Mouse (Mus musculus) ES-E14 (cell line): ENCODE data around the gene Sapcd1.

Experiments used
- HCFC1 ChIP-seq: IDR thresholded peaks from 2 replicates; pipeline ENCODE4 v1.6.1; 2012; ENCODE audit warnings: low read length, inconsistent platforms, borderline replicate concordance; ENCODE audit not compliant: insufficient read depth
- ZC3H11A ChIP-seq: IDR thresholded peaks from 2 replicates; pipeline ENCODE4 v1.6.1; 2012; ENCODE audit warnings: low read depth, mild to moderate bottlenecking, inconsistent platforms, low read length, borderline replicate concordance
- ZNF384 ChIP-seq: IDR thresholded peaks from 2 replicates; pipeline ENCODE4 v1.6.1; 2012; ENCODE audit warnings: low read depth, low read length, inconsistent platforms

DNA sequence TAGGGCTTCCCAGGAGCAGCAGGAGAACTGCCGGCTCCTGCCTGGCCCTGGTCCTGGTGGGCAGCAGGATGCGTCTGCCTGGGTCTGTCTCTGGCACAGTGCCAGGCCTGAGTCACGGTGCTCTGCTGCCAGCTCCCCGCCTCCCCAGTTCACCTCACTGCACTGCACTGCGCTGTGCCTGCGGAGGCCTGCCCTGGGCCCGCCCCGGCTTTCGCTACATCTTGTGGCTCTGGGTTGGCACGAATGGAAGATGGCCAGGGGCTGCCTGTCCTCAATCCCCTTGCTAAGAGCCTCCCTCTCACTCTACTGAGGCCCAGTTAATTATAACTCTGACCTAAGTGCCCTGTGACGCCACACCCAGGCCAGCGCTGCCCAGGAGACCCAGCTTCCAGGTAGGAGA, 11.4 kb downstream of the Sapcd1 start, which contains the start of gene Vwa7:
- TF ChIP-seq ZC3H11A (no peak), ZNF384 (no peak), HCFC1 (no peak)
